Mouse (Mus musculus) lung, adult 2 months (tissue): ENCODE results near the gene Fam32a. TPM values are rescaled to one million over a fixed set of nuclear protein-coding genes. Genes with fewer than 3 reads are reported as not detected.
A peak's percentile ranks its signal among the peaks of the same experiment; 100 is the strongest.

Experiments
- DNase-seq: peaks from one replicate; pipeline ENCODE4 v3.0.0; 2022
- H3K4me1 ChIP-seq: fragments of 200-500 bp; 2 replicates; pipeline ENCODE4 v1.6.1; 2011; ENCODE audit warnings: low read length; ENCODE audit not compliant: control insufficient read depth, insufficient read depth
- H3K4me3 ChIP-seq: fragments of 200-500 bp; replicated peaks from 2 replicates; pipeline ENCODE3; 2011; ENCODE audit warnings: low read depth, mild to moderate bottlenecking, control low read depth, low read length; ENCODE audit errors: extremely low read depth
- CTCF ChIP-seq: fragments of 200-500 bp; IDR thresholded peaks from 2 replicates; pipeline ENCODE4 v1.5.1; 2011; ENCODE audit warnings: mild to moderate bottlenecking, low read length, control low read depth; ENCODE audit not compliant: insufficient read depth
- POLR2A ChIP-seq: fragments of 200-500 bp; IDR thresholded peaks from 2 replicates; pipeline ENCODE4 v1.6.1; 2011; ENCODE audit warnings: low read depth, mild to moderate bottlenecking, control low read depth, low read length, borderline replicate concordance; ENCODE audit errors: extremely low read depth
- WGBS: fragments of 180-500 bp; shearing (Covaris S2); methylation state at CpG from one replicate; pipeline ENCODE4 v1.1.7; 2018; 5-methylcytosine and 5-hydroxymethylcytosine counted together
- polyA plus RNA-seq: library from polyadenylated mRNA; depleted of rRNA; stranded (reverse); fragments of >200 nt; gene quantifications from 2 replicates; pipeline ENCODE4 v1.2.3, GENCODE M21; 2012

The Fam32a gene
- polyA plus RNA-seq, 1 experiment: 50.0 TPM

DNA sequence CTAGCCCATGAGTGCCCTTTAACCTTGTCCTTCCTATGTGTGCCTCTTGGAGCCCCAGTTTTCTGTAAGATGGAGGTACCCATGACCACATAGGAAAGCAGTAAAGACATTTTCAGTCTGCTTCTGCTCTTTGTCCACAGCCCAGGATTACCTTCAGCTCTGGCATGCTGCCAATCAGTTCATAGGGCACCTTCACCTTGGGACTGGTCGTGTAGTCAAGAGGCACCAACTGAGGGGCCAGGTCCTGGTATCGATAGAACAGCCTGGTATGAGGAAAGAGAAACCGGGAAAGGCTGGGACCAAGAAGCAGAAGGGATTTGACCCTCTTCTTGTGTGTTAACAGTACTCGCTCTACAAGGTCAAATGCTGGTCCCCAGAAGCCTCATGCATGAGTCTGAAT lies 9.3 kb upstream of the Fam32a start:
- no peak overlapping the region for H3K4me3 ChIP-seq
- WGBS: 68% methylated on average over 4 of the region's 4 CpGs
- TF ChIP-seq CTCF: no peak
- H3K4me1 ChIP-seq: no peaks in the 10 kb centered on the region
- no peak for DNase-seq

GRCm38 (mm10) chr8:72210710-72211109 lies 8.8 kb upstream of the Fam32a start:
- no peaks in the 10 kb centered on the region for H3K4me1 ChIP-seq
- WGBS: 51% methylated on average over 2 of the region's 2 CpGs
- no peak for DNase-seq
- no peak for TF ChIP-seq CTCF
- no peak for TF ChIP-seq POLR2A
- H3K4me3 ChIP-seq: no peak overlapping the region

DNA sequence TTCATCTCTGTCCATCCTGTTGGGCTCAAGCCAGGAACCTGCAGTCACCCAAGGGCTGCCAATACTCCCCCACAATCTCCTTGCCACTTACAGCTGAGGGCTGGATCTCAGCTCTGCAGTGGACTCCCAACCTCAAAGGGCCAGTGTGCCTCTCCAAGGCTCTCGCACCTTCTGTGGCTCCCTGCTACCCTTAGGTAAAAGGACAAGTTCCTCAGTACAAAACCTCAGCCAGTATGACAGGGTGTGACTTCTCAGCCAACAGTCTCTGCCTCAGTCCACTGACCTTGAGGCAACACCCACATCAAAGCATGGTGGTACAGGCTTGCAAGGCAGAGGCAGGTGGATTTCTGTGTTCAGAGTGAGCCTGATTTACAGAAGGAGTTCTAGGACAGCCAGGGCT lies 7.7 kb upstream of the Fam32a start:
- TF ChIP-seq CTCF: no peak
- TF ChIP-seq POLR2A: no peak
- 79% methylated on average over 1 of the region's 1 CpGs for WGBS
- Histone ChIP-seq H3K4me3 (no peak overlapping the region), H3K4me1 (no peaks in the 10 kb centered on the region)
- no peak for DNase-seq

GRCm38 (mm10) chr8:72212751-72213150 lies 6.8 kb upstream of the Fam32a start, which contains the start of gene Cib3:
TSS of gene Cib3 (minus strand) at chr8:72212837.
- no peak for DNase-seq
- no peak within 1 kb of the TSS for H3K4me3 ChIP-seq
- TF ChIP-seq CTCF (no peak), POLR2A (no peak)
- 52% methylated on average over 4 of the region's 4 CpGs for WGBS
- no peaks in the 10 kb centered on the region for H3K4me1 ChIP-seq

DNA sequence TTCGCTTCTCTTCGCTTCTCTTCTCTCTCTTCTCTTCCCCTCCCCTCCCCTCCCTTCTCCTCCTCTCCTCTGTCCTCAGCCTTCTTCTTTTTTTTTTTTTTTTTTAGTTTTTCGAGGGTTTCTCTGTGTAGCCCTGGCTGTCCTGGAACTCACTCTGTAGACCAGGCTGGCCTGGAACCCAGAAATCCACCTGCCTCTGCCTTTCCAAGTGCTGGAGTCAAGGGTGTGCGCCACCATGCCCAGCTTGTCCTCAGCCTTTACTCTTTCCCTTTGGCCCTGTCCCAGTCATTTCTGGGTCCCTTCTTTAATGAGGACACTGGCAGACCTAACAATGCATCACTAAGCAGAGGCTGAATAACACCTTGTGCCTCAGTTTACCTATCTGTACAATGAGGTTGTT lies 6.0 kb upstream of the Fam32a start, which contains the start of gene Gm11034:
Gm11034 (minus strand) TSS at position 101 of the 400 bp plus-strand sequence.
- TF ChIP-seq POLR2A (no peak), CTCF (no peak)
- DNase-seq: no peak
- Histone ChIP-seq H3K4me1 (no peaks in the 10 kb centered on the region), H3K4me3 (no peak within 1 kb of the TSS)
- 65% methylated on average over 4 of the region's 4 CpGs for WGBS

DNA sequence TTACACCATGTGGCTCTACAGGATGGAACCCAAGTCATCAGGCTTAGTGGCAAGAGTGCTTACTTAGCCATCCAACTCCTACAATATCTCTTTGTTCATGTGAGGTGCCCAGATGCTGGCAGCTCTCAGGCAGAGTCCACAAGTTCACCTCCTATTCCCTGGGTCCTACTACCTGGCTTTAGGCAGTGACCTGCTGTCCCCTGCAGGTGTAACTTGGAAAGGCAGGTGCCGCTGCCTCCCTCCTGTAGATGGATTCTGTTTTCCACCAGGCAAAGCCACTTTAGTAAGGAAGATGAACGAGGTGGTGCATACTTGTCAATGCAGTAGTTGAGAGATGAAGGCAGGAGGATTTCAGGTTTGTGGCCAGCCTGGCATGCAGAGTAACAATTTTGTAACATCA lies 4.5 kb upstream of the Fam32a start:
- Histone ChIP-seq H3K4me3 (no peak overlapping the region), H3K4me1 (no peaks in the 10 kb centered on the region)
- TF ChIP-seq POLR2A (no peak), CTCF (peak; percentile 68)
- 26% methylated on average over 2 of the region's 2 CpGs for WGBS
- DNase-seq: peak; percentile 43

GRCm38 (mm10) chr8:72215871-72216270 lies 3.7 kb upstream of the Fam32a start:
- DNase-seq: no peak
- TF ChIP-seq CTCF: no peak
- no peak for TF ChIP-seq POLR2A
- Histone ChIP-seq H3K4me1 (peaks cover 6% of the 10 kb centered on the region), H3K4me3 (no peak overlapping the region)
- WGBS: 24% methylated on average over 1 of the region's 1 CpGs

- 70% methylated on average over 10 of the region's 10 CpGs for WGBS
- no peak for DNase-seq
- H3K4me1 ChIP-seq: peaks cover 6% of the 10 kb centered on the region
- no peak overlapping the region for H3K4me3 ChIP-seq
- TF ChIP-seq CTCF: no peak
- TF ChIP-seq POLR2A: no peak
These were observed 569 bp upstream of the Fam32a start for GRCm38 (mm10) chr8:72218781-72219540.

DNA sequence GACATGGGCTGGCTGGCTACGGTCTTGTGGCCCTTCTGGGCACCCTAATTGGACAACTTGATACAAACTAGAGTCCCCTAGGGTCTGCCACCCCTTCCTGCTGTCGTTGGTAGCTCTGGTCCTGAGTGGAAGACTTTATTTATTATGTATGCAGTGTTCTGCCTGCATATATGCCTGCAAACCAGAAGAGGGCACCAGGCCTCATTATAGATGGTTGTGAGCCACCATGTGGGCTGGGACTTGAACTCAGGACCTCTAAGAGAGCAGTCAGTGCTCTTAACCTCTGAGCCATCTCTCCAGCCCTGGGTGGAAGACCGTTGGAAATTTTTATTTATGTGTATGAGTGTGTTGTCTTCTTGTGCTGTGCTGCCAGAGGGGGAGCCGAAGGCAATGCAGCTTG lies 1.2 kb downstream of the Fam32a start:
- 71% methylated on average over 4 of the region's 4 CpGs for WGBS
- TF ChIP-seq POLR2A: no peak
- no peak for TF ChIP-seq CTCF
- no peak overlapping the region for H3K4me3 ChIP-seq
- H3K4me1 ChIP-seq: peaks cover 6% of the 10 kb centered on the region
- no peak for DNase-seq

DNA sequence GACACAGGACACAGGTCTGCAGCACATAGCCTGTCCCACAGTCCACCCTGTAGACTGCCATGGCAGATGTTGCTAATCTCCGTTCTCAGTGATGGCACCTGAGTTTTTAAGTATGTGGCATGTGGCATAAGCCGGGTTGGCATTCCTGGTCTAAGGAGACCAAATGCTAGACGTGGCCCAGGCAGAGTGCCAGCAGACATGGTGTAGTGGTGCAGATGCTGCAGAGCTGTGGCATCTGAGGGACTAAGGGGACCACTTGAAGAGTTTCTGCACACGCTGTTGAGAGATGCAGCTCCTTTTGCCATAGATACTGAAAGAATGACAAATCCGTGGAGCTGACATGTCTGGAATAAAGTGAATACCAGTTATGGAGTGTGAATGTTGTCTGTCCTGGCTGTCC lies 3.1 kb downstream of the Fam32a start:
- peaks cover 6% of the 10 kb centered on the region for H3K4me1 ChIP-seq
- DNase-seq: no peak
- 89% methylated on average over 5 of the region's 5 CpGs for WGBS
- no peak overlapping the region for H3K4me3 ChIP-seq
- TF ChIP-seq POLR2A: no peak
- no peak for TF ChIP-seq CTCF
